Mouse (Mus musculus): Measurements from ENCODE around the gene Hist1h3g.
"Not testable (repeated sequence)": the region's sequence is repeated elsewhere in the genome, so short reads cannot be mapped to it uniquely, and the experiment has no call there.

DNA sequence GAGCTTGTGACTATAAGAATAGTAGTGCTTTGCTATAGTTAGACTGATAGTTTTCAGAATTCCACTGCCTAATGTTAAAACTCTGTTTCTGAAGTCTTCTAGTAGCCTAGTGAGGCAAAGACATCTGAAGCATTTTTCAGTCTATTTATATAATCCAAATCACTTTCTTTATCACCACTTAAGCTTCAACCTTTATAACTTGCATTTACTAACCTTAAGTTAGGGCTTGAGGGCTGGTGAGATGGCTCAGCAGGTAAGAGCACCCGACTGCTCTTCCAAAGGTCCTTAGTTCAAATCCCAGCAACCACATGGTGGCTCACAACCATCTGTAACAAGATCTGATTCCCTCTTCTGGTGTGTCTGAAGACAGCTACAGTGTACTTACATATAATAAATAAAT is 4.6 kb downstream of the Hist1h3g start:
- TF ChIP-seq POLR2A (IDR thresholded peaks at IDR 0.05; ENCODE audit: borderline replicate concordance, control insufficient read depth, low read depth, low read length); CTCF (IDR thresholded peaks at IDR 0.05; ENCODE audit: control insufficient read depth, insufficient read depth, low read length): not testable (repeated sequence)

All from bone marrow, adult 2 months (tissue).